Mouse (Mus musculus): ENCODE measurements at regions not wholly inside any gene's neighbourhood (a gene's known extent, or its start where the extent isn't known, plus 50 kb on each side); places are given as distances from the start of the nearest gene placed in this dataset.

GRCm38 (mm10) chr16:47568051-47568450 is 715.5 kb upstream of the Dppa4 start:
- no peak for TF ChIP-seq CTCF (IDR thresholded peaks at IDR 0.05)
- ChIA-PET POLR2A (no interaction called here), CTCF (interaction anchor here (1.0 to 1.6 kb wide), 2 partner anchors 13 to 18 kb away, joined by 3 read pairs; no protein-coding TSS in a partner anchor)
- in situ Hi-C loops (cut with MboI; ENCODE audit: low pct_unique_long_range_greater_than_20kb), result no loop called here
- ATAC-seq (no peak), DNase-seq (ENCODE audit: low read depth, low spot score) (no peak)
- no peaks in the 10 kb centered on the region for H3K27me3 ChIP-seq

GRCm38 (mm10) chr16:47599476-47599875 is 684.1 kb upstream of the Dppa4 start:
- no peak for ATAC-seq
- DNase-seq (ENCODE audit: low read depth, low spot score), result no peak
- no peaks in the 10 kb centered on the region for H3K27me3 ChIP-seq
- ChIA-PET POLR2A (no interaction called here), CTCF (no interaction called here)
- in situ Hi-C loops (cut with MboI; ENCODE audit: low pct_unique_long_range_greater_than_20kb), result no loop called here
- no peak for TF ChIP-seq CTCF (IDR thresholded peaks at IDR 0.05)

Measured in Patski (cell line).